Mouse (Mus musculus) hematopoietic stem cell, adult 5-6 weeks (primary cell): Measurements from ENCODE around the gene Rtl10. TPM values are rescaled to one million over a fixed set of nuclear protein-coding genes. Genes with fewer than 3 reads are reported as not detected.

Experiments used
- ATAC-seq, 2 experiments: fragments of 125-278 bp in 1 of 2; replicated peaks in 1 of 2; 2 replicates each; pipeline ENCODE4 v1.8.0; 2016 to 2017; ENCODE audit warnings: inconsistent platforms in 2 of 2, mild to moderate bottlenecking in 2 of 2, moderate number of reproducible peaks in 2 of 2, low read depth in 1 of 2, moderate TSS enrichment in 1 of 2; ENCODE audit not compliant: low FRiP score in 2 of 2, poor library complexity in 2 of 2, severe bottlenecking in 2 of 2, insufficient read depth in 1 of 2, low TSS enrichment in 1 of 2
- total RNA-seq: library from RNA; stranded (forward); fragments of 172-1452, 232-1000 nt; gene quantifications from 2 replicates; pipeline ENCODE4 v1.2.3, GENCODE M21; 2017

The Rtl10 gene
- total RNA-seq, 1 experiment from 2014 or later = 8.4 TPM

- ATAC-seq = no peak
Measured at GRCm38 (mm10) chr16:18513508-18513907, 14.8 kb downstream of the Rtl10 start.

DNA sequence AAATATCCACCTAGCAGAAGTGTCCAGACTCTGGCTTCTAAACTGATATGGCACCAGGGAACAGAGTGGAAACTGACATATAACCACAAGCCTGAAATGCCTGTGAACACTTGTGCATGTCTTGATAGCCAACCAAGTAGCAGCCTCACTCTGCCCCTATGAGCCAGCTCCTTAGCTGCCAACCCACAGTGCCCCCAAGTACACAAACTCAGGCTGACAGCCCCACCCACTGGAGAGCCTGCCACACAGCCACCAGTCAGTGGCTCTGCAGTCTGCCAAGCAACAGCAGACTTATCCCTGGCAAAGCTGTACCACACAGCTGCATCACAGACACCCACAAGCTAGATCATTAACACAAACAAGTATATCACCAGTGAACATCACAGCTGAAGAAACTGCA is 19.4 kb downstream of the Rtl10 start:
- peak in 1 of 2 experiments; percentile 25; a peak in 1 of 4 replicates for ATAC-seq

- ATAC-seq = no peak
Measured at GRCm38 (mm10) chr16:18523563-18524245, 25.0 kb downstream of the Rtl10 start.

- ATAC-seq = no peak
Measured at GRCm38 (mm10) chr16:18528656-18529055, 30.0 kb downstream of the Rtl10 start.

GRCm38 (mm10) chr16:18533061-18533460 is 34.4 kb downstream of the Rtl10 start:
- ATAC-seq = peak; percentile 100

- ATAC-seq = no peak
Measured at GRCm38 (mm10) chr16:18537407-18537990, 38.8 kb downstream of the Rtl10 start.

GRCm38 (mm10) chr16:18539281-18539680 is 40.6 kb downstream of the Rtl10 start:
- no peak for ATAC-seq

GRCm38 (mm10) chr16:18543151-18543829 is 44.6 kb downstream of the Rtl10 start:
- ATAC-seq = no peak

GRCm38 (mm10) chr16:18547891-18548290 is 49.2 kb downstream of the Rtl10 start:
- ATAC-seq = no peak

Other genes starting within 250 kb of the Rtl10 start
- not detected in 2 replicates for gene Gm49776, start 240.6 kb upstream of the Rtl10 start, total RNA-seq
- gene Dgcr8, start 209.7 kb upstream of the Rtl10 start, total RNA-seq = 62.5 and 84.9 TPM in 2 replicates
- 11.7 and 13.9 TPM in 2 replicates for gene Tango2, start 150.8 kb upstream of the Rtl10 start, total RNA-seq
- 4.7 and 12.7 TPM in 2 replicates for gene Arvcf, start 150.7 kb upstream of the Rtl10 start, total RNA-seq
- 12.6 and 16.3 TPM in 2 replicates for gene Txnrd2, start 72.5 kb upstream of the Rtl10 start, total RNA-seq
- 54.8 and 57.7 TPM in 2 replicates for gene Comt, start 72.0 kb upstream of the Rtl10 start, total RNA-seq
- gene Gnb1l, start 188 bp upstream of the Rtl10 start, total RNA-seq = 4.4 and 4.5 TPM in 2 replicates
- not detected in 2 replicates for gene Tbx1, start 91.8 kb downstream of the Rtl10 start, total RNA-seq
- gene Gp1bb, start 123.5 kb downstream of the Rtl10 start, total RNA-seq = 0.38 and 2.9 TPM in 2 replicates
- 2.1 TPM in 1 of 2 replicates, not detected in the other for gene Gm49601, start 127.5 kb downstream of the Rtl10 start, total RNA-seq
- 1.8 and 7.6 TPM in 2 replicates for gene Sept5, start 131.1 kb downstream of the Rtl10 start, total RNA-seq